Mouse (Mus musculus): ENCODE measurements at regions not wholly inside any gene's neighbourhood (a gene's known extent, or its start where the extent isn't known, plus 50 kb on each side); places are given as distances from the start of the nearest gene placed in this dataset.

DNA sequence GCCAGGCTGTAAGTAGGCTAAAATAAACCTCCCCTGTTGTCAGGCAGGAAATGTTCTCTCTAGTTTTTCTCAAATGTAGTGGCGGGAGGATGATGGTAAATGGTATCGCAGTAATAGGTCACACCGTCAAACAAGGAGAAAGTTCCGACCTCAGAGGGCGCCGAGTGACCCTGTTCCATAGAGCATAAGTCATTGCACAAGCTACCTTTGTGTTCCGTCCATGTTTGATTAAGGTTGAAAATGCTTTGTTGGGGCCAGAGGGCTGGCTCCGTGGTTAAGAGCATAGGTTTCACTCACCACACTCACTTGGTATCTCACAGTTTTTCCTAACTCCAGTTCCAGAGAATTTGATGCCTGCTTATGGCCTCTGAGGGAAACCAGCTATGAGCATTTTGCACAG lies 920.4 kb upstream of the Adgrl2 start:
- TF ChIP-seq CTCF (IDR thresholded peaks at IDR 0.05; ENCODE audit: low read depth) (no peak), EP300 (optimal IDR thresholded peaks at IDR 0.05) (no peak)
